Mouse (Mus musculus): Measurements from ENCODE around the gene 1810055G02Rik.

The 1810055G02Rik gene

DNA sequence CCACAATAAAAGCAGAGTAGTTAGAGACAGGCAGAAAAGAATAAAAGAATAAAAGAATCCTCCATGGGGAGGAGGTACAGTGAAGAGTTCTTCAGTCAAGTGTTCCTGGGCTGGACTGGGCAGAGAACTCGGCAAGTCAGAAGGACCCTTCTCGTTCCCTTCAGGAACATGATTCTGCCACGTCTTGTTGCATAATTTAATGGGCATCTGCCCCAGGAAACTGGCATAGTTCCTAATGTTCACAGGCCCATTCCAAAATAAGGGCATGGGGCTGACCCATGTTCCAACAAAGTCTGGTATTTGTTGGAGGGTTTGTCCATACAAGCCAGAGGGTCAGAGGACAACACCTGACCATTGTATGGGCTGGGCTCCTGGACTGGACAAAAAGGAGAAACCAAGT is 13.1 kb upstream of the 1810055G02Rik start:
- in situ Hi-C loops (cut with MboI, MseI) = no loop called here

DNA sequence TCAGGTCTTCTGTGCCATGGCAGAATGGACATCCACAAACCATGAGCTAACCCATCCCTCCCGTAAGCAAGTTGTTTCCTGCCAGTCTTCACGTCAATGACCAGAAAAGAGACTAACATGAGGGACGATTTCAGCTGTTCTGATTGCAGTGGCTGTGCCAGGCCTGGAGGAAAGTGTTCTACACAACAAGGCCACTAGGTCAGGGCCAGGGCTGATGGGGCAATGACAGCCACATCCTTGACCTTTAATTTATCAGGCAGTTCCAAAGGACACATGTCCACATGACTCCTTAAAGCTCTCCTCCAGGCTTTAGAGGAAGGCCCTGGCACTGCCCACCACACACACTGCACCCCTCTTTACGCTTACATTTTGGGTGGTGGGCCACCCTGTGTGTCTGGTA is 12.6 kb upstream of the 1810055G02Rik start:
- in situ Hi-C loops (cut with MboI, MseI) = no loop called here

DNA sequence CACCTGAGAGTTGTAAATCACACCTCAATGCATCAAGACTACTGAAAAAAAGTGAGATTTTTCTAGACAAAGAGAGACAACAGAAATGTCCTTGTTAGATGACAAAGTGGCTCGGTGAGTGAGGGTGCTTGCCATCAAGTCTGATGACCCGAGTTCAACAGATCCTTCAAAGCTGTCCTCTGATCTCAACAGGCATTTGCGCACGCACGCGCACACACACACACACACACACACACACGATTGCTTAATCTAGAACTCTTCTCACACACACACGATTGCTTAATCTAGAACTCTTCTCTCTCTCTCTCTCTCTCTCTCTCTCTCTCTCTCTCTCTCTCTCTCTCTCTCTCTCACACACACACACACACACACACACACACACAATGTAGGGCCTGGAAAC is 12.1 kb upstream of the 1810055G02Rik start:
- in situ Hi-C loops (cut with MboI, MseI) = no loop called here

DNA sequence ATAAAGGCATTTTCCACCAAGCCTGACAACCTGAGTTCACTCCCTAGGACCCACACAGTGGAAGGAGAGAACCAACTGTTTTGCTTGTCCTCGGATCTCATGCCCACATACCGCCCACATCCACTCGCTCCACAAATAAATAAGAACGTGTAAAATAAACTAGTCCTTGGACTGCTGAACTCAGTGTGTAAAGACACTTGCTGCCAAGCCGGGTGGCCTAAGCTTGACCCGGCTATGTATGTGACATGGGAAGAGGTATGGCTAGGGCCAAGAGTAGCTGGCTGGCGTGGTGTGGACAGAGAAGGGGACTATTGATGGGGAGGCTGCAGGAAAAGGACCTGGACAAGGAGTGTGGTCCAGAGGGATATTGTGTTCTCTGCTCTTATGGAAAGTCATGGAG is 10.1 kb upstream of the 1810055G02Rik start:
- in situ Hi-C loops (cut with MboI, MseI) = no loop called here

DNA sequence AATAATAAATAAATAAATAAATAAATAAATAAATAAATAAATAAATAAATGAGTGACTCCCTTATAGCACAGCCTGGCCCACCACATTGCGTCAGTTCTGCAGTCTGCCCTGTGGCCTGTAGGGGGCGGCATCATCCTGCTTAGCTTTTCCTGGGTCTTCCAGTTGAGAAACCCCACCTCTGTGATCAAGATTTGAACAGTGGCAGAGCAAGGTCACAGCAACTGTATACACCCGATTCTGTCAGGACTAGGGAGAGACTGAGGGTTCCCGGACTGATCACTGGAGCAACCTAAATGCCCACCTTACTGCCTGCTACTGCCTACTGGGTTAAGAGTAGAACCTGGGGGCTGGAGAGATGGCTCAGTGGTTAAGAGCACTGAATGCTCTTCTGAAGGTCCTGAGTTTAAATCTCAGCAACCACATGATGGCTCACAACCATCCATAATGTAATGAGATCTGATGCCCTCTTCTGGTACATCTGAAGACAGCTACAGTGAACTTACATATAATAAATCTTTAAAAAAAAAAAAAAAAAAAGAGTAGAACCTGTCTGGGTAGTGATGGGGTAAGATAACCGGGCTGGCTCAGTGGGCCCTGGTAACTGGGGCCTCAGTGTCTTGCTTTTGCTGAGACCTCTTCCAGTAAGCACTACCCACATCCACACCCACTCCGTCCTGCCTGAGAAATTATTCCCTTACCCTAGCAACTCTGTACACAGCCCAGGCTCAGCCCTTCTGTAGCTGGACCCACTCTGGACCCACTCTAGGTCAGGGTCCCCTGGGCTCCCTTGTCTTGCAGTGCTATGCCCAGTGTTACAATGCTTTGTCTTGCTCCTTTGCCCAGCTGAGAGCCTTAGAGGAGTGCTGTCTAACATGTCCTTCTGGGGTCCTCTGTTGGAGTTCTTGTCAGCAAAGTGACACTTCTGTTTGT is 8.3 kb upstream of the 1810055G02Rik start:
- in situ Hi-C loops (cut with MboI, MseI) = loop anchor here in 1 of 2 experiments (25.0 kb wide), 1 partner anchor 1738 kb away; the partner anchor contains the start of genes AI837181 and Fosl1

DNA sequence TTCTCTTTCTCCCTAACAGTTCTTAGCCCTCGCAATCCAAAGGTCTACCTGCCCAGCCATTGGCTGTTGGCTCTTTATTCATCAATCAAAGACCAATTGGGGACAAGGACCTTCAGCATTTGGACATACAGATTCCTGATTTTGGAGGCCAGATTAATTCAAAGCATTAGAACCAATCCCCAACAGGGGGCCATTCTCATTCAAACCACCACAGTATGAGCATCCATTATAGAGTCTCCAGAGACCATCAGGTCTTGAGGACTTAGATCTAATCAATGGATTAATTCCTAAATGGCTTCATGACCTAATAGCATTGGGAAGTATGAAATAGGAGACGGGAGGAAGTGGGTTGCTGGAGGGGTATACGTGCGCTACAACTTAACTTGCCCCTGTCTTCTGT is 5.6 kb upstream of the 1810055G02Rik start:
- in situ Hi-C loops (cut with MboI, MseI) = loop anchor here in 1 of 2 experiments (25.0 kb wide), 1 partner anchor 1735 kb away; the partner anchor contains the start of genes AI837181 and Fosl1

DNA sequence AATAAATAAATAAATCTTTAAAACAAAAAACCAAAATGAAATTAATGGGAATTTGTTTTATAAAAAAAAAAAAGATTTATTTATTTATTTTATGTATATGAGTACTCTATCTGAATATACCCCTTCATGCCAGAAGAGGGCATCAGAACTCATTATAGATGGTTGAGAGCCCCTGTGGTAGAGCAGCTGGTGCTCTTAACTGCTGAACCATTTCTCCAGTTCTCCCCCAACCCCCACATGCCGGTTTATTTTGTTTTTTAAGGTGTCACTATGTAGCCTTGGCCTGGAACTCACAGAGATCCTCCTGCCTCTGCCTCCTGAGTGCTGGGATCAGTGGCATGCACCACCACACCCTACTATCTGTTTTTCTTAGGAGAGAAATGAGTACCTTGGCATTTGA is 1.8 kb upstream of the 1810055G02Rik start:
- in situ Hi-C loops (cut with MboI, MseI) = loop anchor here in 1 of 2 experiments (25.0 kb wide), 1 partner anchor 1731 kb away; the partner anchor contains the start of genes AI837181 and Fosl1

DNA sequence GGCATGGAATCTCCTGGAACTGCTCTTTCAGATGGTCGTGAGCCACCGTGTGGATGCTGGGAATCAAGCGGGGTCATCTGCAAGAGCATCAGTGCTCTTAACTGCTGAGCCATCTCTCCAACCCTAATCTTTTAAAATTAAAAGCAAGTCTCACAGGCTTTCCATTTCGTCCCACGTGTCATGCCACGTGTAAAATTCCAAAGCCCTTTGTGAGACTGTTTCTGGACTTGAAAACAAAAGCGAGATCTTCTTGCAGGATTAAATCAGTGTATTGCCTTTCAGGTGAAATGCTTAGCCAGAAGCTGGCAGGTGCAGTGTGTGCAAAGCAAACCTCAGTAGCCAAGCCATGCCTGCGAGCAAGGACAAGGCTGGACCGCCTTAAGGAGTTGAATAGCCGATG is 540 bp upstream of the 1810055G02Rik start:
- in situ Hi-C loops (cut with MboI, MseI) = loop anchor here in 1 of 2 experiments (25.0 kb wide), 1 partner anchor 1730 kb away; the partner anchor contains the start of genes AI837181 and Fosl1

DNA sequence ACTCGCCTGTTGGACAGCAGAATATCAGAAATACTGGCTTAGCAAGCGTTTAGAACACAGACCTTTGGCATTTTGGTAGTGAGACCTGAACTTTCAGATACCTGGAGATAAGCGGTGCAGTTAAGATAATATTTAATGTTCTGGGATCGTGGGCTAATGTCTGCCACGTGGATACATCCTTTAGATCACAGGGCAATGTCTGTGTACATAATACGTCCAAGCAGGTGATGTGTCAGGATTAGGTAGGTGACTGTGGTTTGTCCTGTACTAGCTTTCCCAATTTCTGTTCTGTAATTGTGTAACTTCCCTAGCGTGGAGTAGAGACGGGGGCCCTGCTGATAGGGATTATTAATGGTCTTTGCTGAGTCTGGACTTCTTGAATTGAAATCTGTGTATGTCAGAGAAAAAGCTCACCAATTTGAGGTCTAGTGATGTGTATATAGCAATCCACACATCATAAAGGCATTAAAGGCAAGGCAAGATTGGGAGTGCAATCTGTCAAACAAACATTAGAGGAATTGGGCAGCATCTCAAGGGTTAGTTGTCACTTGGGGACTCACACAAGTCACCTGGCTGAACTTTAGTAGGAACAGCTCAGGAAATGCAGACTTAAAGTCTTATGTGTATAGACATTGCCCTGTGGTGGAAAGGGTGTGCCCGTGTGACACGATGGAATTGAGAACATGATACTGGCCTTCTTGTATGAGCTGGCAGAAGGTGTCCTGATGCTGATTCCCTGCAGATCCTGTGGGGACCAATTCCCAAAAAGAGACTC is 1.1 kb downstream of the 1810055G02Rik start:
- in situ Hi-C loops (cut with MboI, MseI) = loop anchor here in 1 of 2 experiments (25.0 kb wide), 1 partner anchor 1728 kb away; the partner anchor contains the start of genes AI837181 and Fosl1

DNA sequence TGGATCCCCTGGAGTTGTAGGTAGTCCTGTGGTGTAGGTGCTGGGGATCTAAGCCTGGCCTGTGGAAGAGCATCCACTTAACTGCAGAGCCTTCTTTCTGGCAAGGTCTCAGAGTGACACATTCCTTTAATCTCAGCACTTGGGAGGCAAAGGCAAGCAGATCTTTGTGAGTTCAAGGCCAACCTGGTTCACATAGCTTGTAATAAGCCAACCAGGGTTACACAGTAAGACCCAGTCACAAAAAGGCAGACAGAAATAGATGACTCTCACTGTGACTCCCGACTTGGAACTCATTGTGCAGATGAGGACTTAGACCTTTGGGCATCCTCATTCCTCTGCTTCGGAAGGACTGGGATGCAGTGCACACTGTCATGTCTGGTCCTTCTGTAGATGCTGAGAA is 2.3 kb downstream of the 1810055G02Rik start:
- in situ Hi-C loops (cut with MboI, MseI) = loop anchor here in 1 of 2 experiments (25.0 kb wide), 1 partner anchor 1727 kb away; the partner anchor contains the start of genes AI837181 and Fosl1

DNA sequence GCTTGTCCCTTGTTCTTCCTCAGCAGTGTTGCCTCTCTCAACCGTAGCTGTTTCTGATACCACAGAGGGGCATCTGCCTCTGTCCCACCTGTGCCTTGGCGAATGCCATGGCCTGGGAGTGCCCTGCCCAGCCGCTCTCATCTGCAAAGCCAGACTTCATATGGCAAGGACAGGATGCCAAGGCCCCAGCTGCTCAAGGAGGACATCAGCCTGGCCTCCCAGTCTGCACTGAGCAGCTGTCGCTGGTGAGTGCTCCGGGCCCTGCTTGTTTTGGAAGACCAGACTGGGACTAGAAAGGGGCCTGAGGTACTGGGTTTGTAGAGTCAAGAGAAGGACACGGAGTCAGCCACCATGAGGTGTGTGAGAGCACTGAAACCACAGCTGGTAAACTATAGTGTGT is 6.3 kb downstream of the 1810055G02Rik start:
- in situ Hi-C loops (cut with MboI, MseI) = loop anchor here in 1 of 2 experiments (25.0 kb wide), 1 partner anchor 1723 kb away; the partner anchor contains the start of genes AI837181 and Fosl1

DNA sequence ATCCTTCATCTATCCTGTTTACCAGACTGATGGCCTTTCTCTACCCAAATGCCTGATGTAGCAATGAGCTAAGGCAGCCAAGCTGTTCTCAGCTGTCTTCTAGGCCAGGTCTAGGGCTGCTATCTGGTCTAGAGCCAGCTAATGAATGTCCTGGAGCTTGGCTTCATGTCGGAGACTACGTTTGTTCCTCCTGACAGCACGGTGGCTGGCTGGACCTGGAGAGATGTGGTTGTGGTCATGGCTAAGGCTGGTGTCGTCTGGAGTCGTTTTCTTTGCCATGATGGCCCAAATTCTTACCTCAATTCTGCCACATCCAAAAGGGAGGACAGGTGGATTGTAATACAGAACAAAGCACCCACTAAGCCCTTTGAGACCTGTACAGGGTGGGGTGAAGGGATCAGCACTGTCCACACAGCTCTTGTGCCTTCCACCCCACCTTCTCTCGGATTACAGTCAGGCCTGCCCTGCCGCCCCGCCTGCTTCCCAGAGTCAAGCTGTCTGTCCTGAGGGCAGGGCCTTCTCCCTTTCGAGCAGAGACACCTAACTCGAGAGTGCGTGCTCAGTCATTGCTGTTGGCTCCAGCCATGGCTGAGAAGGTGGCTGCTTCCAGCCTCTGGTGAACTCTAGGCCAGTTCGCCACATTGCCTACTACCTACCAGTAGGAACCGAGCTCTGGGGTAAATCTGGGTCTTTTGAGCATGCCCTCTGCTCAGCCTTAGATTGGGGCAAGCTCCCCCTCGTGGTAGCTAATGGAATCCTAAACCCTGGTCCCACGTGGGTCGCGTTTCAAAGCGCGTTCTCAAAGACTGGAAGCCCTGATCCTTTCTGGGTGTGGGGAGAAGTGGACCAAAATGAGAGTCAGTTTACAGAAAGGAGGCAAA is 10.6 kb downstream of the 1810055G02Rik start:
- in situ Hi-C loops (cut with MboI, MseI) = loop anchor here (5.0 to 25.0 kb wide), 2 partner anchors 96 to 1719 kb away; partner anchors contain the start of genes AI837181 (in 1 of the 2) and Fosl1 (in 1 of the 2)

DNA sequence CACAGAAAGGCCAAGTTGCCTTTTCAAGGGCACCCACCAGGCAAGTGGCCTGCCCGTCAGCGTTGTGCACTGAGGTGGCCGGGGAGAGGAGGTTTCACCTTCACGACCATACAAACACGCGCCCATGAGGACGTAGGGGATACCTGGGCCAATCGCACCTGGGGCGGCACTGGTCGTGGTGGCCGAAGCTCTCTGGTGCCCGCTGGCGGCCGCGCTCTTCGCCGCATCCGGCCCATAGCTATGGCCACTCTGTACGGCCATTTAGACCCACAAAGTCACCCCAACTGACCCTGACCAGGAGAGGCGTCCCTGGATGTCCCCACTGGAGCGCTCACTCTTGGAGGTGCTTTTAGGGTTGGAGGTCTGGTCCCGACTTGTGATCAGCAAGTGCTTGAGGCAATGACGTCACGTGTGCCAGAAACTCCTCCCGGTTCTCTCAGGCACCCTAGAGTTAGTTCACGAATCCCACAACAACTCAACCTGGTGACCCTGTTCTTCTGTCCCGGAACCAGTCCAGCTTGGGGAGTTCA is 11.3 kb downstream of the 1810055G02Rik start:
- in situ Hi-C loops (cut with MboI, MseI) = loop anchor here (5.0 to 25.0 kb wide), 2 partner anchors 97 to 1718 kb away; partner anchors contain the start of genes AI837181 (in 1 of the 2) and Fosl1 (in 1 of the 2)

DNA sequence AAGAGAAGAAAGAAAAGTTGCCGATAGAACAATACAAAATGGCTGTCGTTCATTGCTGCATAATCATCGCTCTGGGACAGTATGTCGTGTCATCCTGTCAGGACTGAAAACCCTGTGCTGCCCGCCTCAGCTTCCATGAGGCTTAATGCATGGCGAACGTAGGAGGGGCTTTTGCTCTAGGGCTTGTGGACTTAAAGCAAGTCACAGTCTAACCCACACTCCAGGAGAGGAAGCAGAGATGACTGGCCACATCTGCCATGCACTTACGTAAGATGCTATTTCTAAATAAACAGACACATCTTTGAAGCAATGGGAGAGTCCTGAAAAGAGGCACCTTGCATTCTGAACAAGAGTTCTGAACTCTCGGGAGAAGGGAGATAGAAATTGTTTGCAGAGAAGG is 15.1 kb downstream of the 1810055G02Rik start:
- in situ Hi-C loops (cut with MboI, MseI) = loop anchor here in 1 of 2 experiments (25.0 kb wide), 1 partner anchor 1714 kb away; the partner anchor contains the start of genes AI837181 and Fosl1

DNA sequence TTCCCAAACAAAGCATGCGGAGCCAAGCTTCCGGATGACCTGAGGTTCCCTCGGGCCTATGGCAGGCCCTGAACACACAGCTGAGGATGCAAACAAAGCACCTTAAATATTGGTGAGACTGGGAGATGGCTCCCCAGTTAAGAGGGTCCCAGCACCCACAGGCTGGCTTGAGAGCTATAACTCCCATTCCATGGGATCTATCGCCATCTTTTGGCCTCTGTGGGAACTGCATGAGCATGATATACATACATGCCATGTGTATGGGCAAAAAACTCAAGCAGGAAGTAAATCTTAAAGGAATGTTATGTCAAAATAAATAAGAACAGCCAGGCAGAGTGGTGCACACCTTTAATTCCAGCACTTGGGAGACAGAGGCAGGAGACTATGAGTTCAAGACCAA is 15.8 kb downstream of the 1810055G02Rik start:
- in situ Hi-C loops (cut with MboI, MseI) = loop anchor here in 1 of 2 experiments (25.0 kb wide), 1 partner anchor 1713 kb away; the partner anchor contains the start of genes AI837181 and Fosl1

DNA sequence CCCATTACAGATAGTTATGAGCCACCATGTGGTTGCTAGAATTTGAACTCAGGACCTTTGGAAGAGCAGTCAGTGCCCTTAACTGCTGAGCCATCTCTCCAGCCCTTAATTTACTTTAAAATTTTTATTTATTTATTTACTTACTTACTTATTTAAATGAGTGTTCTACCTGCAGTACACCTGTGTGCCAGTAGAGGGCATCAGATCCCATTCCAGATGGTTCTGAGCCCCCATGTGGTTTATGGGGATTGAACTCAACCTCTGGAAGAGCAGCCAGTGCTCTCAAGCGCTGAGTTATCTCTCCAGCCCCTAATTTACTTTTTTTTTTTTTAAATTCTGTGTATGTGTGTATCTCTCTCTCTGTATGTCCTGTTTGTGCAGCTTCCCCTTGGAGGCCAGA is 16.7 kb downstream of the 1810055G02Rik start:
- in situ Hi-C loops (cut with MboI, MseI) = loop anchor here in 1 of 2 experiments (25.0 kb wide), 1 partner anchor 1713 kb away; the partner anchor contains the start of genes AI837181 and Fosl1

DNA sequence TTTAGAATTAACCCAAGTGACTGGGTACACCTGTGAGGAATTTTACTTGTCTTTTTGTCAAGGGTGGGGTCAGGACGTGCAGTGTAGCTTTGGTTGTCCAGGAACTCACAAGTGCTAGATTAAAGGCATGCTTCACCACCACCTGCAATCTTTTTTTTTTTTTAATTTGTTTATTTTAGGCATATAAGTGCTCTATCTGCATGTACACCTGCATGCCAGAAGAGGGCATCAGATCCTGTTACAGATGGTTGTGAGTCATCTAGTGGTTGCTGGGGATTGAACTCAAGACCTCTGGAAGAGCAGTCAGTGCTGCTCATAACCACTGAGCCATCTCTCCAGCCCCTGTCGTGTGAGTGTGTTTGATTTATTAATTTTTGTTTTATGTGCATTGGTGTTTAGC is 20.8 kb downstream of the 1810055G02Rik start:
- in situ Hi-C loops (cut with MboI, MseI) = no loop called here

DNA sequence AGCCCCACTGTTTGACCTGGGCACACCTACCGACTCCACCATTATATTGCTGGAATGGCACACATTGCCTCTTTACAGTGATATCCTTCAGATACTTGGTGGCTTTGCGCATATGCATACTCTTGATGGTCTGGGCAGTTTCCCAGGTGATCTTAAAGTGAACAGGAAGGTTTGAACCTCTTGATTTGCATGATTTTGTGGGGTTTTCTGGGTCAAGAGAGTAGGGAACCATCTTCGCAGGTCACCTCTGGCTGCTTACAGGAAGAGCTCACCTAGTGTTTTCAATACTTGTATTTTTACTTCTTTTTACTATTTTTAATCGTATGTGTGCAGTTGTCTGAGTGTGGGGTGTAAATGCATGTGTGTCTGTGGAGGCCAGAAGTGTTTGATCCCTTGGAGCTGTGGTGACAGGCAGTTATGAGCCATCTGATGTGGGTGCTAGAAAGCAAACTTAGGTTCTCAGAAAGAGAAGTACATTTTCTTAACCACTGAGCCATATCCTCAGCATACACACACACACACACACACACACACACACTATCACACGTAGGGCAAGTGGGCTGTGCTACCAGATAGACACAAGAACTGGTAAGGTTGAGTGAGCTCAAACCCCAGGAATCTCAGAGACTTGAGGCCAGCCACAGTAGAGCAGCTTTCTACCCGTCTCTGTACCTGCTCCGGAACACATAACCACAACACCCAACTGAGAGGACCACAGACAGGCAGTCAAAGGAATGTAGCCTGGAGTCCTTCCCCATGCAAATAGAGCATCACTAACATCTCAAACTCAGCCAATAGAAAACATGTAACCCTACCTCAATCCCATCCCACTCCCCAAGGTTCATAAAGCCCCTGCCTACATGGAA is 22.9 kb downstream of the 1810055G02Rik start:
- in situ Hi-C loops (cut with MboI, MseI) = no loop called here

DNA sequence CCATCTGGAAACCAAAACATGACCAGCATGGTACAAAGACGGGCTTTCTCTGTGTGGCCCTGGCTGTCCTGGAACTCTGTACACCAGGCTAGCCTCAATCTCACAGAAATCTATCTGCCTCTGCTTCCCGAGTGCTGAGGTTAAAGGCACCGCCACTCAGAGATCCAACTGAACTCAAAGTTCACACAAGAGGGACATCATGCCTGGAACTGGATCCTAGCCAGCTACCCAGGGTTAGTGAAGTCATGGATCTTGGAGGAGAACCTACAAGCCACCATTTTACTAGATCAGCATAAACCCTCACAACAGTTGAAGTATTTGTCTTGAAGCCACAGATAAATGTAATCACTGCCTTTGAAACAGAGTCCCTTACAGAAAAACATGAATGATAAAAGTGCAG is 27.9 kb downstream of the 1810055G02Rik start:
- in situ Hi-C loops (cut with MboI, MseI) = no loop called here
